Mouse (Mus musculus) stomach, postnatal 0 days (tissue): Measurements from ENCODE around the gene Tmem119.

Source experiments
- CTCF ChIP-seq: IDR thresholded peaks from 2 replicates; pipeline ENCODE4 v1.5.1; 2016; ENCODE audit warnings: antibody characterized with exemption, low read depth, mild to moderate bottlenecking, moderate library complexity
- EP300 ChIP-seq: optimal IDR thresholded peaks from 2 replicates; pipeline ENCODE3; 2016; ENCODE audit warnings: antibody characterized with exemption

- TF ChIP-seq CTCF (no peak), EP300 (no peak)
Measured at GRCm38 (mm10) chr5:113780763-113781162, 19.6 kb downstream of the Tmem119 start.
